Mouse (Mus musculus) CH12F3 (cell line): ENCODE measurements around the gene Magohb.
"Not testable (repeated sequence)": the region's sequence is repeated elsewhere in the genome, so short reads cannot be mapped to it uniquely, and the experiment has no call there.

ENCODE experiments used
- in situ Hi-C: fragments of 300-500 bp; cut with MboI; formaldehyde crosslinking; loops from 2 replicates; pipeline ENCODE4 v1.14.3; 2020; ENCODE audit warnings: low sequenced_read_pairs

Magohb gene

DNA sequence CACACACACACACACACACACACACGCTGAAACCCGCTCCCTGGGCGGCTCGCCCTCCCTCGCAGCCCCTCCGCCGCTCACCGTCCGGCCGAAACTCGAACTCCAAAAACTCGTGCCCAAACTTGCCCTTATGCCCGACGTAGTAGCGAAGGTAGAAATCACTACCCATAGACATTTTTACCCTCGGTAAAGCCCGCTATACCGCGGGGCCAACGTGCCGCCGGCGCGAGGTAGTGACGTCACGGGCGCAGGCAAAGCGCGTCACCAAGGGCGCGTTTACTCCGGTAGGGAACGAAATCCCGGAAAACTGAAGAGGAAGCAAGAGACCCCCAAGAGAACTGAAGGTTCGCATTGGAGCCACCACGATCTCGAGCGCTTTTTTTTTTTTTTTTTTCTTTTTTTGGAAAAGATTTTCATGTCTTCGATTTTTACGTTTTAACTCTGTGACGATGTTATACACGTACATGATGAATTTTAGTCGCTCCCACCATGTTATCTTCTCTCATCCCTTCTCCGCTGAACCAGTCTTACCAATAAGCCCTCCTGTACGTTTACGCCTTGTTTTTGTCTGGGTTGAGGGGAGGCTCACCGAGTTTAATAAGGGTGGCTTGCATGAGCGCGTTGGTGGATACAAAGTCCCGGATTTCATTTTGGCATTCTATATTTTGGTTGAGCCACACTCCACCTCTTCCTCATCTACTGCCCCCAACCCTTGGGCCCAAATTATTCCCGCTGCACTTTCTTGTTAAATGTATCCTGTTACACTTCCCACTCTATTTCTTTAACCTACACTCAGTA lies at the start of gene Magohb:
Magohb (minus strand) TSS at position 254 of the 798 bp plus-strand sequence.
- in situ Hi-C loops: no loop called here

DNA sequence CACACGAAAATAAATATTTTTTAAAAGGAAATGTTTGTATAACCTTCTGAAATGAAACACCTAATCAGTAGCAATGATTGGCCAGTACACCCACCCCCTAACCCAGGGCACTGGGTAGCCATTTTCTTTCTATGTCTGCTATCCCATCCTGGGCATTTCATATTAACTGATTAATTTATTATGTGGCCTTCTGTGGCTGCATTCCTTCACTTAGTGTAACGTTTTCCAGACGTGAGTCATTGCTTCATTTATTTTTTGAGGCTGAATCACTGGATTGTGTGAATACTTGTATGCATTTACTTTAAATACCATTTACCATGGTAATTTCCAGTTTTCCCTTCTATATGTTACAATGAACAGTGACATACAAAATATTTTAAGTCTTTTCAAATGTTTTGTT lies 47.0 kb upstream of the Magohb start:
- in situ Hi-C loops: no loop called here

DNA sequence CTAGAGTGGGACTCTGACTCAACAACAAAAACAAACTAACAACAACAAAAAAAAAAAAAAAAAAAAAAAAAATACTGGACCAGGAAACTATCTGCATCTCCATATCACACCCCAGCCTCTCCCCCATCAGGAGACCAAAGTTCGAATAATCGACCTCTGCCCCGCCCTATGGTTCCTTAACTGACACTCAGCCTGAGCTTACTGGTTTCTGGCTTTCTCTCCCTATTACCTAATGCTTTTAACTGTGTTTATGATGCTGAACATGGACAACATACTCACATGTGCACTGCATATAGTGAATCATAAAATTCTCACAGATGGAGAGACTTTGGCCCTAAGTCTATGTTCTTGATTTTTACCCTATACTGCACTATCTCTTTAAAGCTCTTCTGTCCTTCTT lies 46.3 kb upstream of the Magohb start:
- in situ Hi-C loops: no loop called here

DNA sequence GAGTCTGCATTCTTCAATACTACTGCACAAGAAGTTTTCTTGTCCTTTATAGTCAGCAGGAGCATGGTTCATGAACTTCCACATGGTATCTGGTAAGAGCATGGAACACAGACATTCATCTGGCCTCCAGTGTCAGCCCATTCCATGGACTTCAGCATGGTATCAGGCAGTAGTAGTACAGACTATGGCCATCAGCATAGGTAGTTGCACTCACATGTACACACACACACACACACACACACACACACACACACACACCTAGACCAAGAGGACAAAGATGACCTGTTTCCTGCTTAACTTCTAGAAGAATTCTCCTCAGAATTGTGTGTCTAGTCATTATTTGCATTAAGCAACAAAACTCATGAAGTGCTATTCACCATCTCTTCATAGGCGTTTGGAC lies 45.7 kb upstream of the Magohb start:
- in situ Hi-C loops: no loop called here

DNA sequence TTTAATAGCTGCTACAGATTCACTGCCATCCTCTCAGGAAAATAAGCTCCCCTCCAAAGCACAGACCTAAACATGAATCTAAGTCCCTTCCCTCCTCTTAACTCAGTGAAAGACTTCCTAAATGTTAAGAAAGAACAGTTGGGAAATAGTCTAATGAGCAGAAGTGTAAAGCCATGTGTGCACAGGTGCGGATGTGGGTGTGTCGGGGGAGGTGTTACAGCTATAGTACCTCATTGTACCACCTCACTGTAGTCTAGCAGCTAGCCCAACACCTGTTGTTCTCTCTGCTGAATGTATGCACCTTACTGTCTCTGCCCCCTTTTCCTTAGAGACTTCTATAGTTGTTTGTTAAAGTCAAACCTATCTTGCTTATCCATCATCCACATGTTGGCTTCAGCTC lies 34.0 kb upstream of the Magohb start:
- in situ Hi-C loops: no loop called here

DNA sequence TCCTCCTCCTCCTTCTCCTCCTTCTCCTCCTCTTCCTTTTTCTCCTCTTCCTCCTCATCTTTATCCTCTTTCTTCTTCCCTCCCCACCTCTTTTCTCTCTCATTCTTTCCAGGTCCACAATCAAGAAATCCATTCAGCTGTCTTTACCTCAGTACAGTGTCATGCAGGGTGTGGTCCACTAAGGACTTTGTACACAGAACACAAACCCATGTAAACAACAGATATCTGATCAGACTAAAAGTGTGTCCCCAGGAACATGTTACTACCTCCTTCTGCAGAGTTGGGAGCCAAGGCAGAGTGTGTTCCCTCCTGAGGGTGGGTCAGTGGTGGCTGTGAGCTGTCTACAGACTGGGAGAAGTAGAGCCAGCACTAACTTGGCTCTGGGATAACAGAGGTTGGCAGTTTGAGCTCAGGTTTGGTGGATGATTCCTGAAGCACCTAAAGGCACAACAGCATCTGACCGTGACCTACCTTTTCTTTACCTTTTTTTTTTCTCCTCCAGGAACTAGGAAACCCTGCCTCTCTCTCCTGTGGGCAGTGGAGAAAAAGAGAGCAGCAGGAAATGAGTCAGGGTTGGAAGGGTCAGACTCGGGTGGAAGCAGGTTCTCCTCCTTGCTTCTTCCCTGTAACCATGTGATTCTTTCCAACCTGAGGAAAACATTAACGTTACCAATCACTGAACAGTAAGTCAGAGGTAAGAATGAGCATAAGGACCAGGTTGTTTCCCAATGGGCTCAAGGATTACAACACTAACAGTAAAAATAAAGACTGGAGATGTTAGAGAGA lies 29.0 kb upstream of the Magohb start:
- in situ Hi-C loops: no loop called here

DNA sequence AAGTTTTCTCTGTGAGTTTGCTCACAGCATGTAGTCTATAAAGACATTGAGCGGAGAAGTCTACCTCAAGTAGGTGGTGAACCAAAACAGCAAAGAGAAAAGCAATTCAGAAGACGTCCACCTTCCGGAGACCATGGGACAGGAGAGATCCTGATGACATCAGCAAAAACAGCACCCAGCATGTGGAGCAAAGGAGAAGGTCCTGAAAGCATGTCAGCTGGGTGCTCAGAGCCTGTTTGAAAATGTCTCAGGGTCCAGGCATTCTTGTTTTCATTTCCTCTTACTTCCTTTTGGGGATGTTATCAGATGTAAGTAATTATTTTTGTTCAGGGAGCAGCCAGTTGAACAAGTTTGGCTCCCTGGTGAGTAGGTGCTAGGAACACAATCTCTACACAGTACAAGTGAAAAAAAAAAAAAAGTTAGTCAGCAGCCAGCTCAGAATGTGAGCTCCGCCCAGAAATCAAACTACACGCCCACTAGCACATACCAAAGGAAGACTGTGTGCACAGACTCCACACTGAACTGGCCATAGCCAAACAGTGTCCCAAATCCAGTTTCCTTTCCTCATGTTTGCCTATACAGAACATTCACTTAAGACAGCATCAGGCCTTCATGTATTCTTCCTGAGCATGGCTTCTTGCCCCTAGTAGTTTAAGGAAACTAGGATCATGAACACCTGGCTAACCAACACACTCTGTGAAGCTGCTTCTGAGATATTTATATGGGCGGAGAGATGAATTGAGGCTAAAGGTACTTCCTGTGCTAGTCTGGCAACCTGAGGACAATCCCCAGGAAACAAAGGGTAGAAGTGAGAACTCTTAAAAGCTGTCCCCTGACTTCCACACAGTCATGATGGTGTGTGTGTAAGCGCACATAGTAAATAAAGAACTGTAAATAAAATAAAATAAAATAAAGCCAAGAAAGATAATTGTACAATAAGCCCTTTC lies 23.4 kb upstream of the Magohb start:
- in situ Hi-C loops: no loop called here

DNA sequence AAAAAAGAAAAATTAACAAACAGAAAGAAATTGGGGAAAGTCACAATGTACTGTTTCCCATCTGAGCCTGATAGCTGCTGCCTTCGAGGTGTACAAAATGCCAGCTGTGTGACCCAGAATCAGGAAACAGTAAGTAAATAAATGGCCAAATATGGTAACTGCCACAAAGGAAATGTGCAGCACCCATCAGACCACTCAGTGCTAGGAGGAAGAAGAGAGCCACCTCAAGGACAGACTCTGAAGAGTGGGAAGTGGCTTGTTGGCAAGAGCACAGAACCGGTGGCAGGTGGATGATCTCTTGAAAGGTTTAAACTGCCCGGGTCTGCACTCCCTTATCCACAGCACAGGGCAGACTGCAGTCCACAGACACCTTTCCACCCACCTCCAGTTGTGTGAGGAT lies 15.0 kb upstream of the Magohb start:
- in situ Hi-C loops: no loop called here

DNA sequence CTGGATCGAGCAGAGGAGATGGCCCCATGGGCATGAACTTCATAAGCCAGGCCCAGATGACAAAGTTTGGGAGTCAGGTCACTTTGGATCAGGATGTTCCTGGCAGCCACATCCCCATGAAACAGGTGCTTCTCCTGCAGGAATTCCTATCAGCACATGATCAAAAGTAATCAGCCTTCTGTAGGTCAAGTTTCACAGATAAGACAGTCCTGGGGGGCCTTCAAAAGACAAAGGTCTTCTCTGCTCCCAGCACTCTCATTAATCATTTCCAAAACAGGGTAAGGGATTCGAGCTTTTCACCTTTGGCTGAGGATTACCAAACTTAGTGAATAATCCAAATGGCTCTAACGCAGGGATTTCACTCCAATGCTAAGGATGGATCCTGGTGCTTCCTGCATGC lies 11.7 kb upstream of the Magohb start:
- in situ Hi-C loops: no loop called here

DNA sequence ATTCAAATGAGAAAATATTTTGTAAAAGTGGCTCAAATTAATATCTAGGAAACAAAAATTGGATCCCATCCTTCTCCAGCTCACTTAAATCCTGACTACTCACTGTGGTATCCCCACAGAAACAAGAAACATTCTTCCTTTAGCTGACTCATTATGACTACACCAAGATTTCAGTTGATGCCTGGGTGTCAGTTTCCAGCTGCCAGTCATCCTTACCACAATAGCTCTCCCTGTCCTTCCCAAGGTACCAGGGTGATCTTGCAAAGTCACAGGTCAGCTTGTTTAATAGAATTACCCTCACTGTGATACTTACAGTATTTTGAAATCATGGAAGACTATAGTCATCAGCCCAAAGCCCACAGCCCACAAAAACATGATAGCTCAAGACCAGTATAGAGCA lies 5.5 kb upstream of the Magohb start:
- in situ Hi-C loops: no loop called here

DNA sequence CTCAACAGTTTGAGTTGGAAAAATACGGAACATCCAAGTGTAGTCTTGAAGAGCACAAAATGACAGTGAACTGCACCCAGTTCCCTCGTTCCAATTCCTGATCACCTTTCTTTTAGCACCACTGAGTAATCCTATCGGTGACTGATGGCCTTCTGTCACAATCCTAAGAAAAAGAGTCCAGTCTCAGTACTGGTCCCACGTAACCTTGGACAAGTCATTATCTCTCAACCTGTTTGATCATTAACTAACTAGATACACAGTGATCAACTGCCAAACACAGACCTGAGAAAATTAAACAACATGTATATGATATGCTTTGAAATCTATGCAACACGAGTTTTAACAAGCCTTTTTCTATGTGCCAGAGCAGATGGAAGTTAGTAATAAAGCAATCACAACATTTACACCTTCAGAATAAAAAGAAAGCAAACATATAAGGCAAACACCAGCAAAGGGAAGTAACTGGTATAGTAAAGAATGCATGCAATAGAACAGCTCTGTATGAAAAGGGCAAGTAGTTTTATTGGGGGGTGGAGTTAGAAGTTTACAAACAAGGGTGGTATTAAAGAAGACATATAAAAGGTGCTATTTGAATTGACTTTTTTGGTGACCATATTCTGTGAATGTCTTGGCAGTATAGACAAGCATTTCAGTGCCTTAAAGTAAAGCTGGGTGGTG lies 1.5 kb upstream of the Magohb start:
- in situ Hi-C loops: no loop called here

DNA sequence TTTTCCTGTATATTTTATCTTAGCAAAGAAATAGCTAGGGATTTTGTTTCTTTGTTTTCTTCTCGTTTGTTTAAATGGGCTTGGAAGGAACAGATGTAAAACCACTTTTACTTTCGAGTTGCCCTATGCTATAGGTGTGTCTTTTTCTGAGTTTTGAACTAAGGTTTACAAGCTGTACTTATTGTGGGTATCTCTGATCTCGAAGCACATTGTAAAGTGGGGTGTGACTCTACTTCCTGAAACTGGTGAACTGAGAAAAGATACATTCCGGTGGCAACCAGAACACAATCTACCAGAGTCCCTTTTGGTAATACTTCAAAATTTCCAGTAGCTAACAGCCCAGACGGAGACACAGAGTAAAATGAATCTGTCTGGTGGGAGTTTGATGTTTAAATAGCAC lies 872 bp upstream of the Magohb start:
- in situ Hi-C loops: no loop called here

DNA sequence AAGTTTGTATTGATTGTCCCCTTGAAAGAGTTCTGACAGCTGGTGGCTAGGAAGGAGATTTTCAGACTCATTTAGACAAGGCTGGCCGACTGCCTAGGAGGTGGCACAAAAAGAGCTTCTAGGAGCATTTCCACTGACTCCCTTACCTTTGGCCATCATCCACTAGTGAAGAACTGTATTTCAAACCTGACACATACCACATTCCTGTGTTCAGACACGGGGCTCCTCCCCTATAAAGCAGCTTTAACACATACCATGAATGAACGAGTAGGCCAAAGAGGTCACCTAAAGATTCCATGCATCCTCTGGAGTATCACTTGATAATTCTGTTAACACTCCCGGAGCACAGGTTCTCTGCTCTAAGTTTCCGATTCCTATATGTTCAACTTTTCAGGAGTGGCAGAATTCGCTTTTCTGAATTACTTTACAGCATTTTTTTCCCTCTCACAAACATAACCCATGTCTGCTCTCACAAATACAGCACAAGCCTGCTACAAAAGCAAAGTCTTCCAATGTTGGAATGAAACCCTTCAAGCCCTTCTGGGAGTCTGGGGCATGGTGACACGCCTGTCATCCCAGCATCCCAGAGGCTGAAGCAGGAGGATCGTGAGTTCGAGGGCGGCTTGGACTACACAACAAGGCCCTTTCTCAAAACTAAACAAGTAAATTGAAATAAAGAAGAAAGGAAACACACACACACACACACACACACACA lies 611 bp downstream of the Magohb start:
- in situ Hi-C loops: no loop called here

DNA sequence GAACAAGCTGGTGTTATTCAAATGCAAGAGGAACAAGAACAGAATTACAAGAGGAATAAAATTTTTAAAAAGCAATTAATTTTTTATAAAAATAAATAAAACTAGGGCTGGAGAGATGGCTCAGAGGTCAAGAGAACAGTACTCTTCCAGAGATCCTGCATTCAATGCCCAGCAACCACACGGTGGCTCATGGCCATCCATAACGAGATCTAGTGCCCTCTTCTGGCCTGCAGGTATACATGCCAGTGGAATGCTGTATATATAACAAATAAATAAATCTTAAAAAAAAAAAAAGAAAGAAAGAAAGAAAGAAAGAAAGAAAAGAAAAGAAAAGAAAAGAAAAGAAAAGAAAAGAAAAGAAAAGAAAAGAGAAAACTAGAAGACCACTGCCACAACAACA lies 2.6 kb downstream of the Magohb start:
- in situ Hi-C loops: no loop called here

DNA sequence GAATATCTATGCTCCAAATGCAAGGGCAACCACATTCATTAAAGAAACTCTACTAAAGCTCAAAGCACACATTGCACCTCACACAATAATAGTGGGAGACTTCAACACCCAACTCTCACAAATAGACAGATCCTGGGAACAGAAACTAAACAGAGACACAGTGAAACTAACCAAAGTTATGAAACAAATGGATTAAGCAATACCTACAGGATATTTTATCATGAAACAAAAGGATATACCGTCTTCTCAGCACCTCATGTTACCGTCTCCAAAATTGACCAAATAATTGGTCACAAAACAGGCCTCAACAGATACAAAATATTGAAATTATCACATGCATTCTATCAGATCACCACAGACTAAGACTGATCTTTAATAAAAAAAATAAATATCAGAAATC lies 14.9 kb downstream of the Magohb start:
- in situ Hi-C loops: not testable (repeated sequence)

DNA sequence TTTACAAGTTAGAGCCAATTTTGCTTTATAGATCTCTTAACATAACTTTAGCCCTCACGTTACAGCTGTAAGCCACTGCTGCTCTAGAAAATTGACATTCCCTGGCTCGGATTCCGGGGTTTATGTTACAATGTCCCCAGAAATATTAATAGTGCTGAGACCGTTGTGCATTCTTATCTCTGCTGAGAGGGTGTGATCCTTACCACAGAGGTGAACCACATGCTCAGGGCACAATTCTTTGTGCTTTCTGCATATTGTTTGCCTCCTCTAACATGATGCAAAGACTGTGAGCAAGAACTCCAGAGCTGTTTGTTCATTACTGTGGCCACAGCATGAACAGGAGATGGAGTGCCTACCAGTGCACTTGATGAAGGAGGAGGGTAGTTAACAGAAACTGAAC lies 16.4 kb downstream of the Magohb start:
- in situ Hi-C loops: no loop called here

DNA sequence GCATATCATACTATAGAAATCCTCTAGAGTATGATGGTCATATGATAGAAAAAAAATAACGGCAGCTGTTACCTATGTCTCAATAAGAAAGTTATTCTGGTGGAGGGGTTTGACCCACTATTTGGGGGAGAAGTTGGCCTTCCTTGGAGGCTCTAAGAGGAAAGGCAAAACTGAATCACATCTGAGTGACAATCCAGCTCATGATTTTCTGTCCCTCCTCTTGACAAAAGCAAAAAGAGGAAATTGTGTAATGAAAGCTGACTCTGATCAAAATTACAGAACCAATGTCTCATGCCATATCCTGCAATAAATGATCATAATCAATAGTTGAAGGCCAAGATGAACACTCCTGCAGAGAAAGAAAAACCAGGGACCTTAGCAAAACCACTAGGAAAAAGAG lies 20.7 kb downstream of the Magohb start:
- in situ Hi-C loops: no loop called here

DNA sequence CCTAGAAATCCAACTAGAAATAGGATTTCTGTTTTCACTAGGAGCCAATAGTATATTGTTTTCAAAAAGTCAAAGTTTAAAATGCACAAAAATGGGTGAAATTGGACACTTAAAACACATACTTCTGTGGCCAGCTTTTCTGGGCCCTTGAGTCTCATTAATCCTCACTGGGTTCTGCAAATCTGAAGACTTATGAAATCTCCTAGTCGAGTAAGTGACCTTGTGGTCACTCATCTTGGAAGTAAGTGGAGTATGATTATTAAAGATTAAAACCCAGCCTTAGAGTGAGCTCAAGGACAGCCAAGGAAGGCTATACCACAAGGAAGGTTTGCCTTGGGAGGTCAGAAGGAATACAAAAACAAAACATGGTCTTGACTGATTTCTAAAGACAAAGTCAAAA lies 22.7 kb downstream of the Magohb start:
- in situ Hi-C loops: no loop called here

DNA sequence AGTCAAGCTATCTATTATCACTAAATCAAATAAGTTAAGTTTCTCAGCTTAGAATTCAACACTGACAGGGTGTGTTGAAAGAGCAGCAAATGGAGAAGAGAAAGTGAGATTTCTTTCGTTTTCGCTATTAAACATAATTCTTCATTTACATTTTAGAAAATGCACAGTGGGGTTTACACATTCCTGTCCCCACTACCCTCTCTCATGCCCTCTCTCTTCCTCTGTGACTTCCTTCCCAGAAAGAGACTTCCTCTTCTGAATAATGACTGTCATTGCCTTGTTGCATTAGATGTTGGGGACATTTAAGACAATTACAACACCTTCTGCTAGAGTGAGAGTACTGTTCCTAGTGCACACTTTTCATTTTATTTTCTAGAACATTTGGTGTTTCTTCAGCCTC lies 23.4 kb downstream of the Magohb start:
- in situ Hi-C loops: no loop called here

DNA sequence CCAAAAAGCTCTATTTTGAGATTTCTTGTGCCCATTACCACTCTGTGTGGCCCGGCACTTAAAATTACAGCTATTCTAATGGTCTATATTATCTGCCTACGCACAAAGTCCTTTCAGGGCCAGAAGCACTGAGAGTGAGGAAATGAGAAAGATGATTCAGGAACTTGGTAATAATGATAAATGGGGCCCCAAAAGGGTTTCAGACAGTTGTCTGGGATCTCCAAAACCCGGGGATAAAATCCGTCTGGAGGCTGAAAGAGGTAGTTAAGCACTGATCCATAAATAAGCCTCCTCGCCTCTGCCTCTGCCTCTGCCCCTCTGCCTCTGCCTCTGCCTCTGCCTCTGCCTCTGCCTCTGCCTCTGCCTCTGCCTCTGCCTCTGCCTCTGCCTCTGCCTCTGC lies 28.9 kb downstream of the Magohb start:
- in situ Hi-C loops: no loop called here
